Mouse (Mus musculus) layer of hippocampus, postnatal 10 days (tissue): ENCODE results near the gene Platr17. TPM values are rescaled to one million over a fixed set of nuclear protein-coding genes. Genes with fewer than 3 reads are reported as not detected.

Source experiments
- microRNA-seq, 2 experiments: library from miRNA; unstranded; fragments of <30 nt; microRNA quantifications; one replicate each; pipeline ENCODE4 v1.2.0; 2021
- total RNA-seq, 2 experiments: library from RNA; stranded (reverse); gene quantifications; 2 replicates each; pipeline ENCODE4 v1.2.3; 2021

Gene Platr17
- total RNA-seq, 2 experiments from 2014 or later: 0.87 to 1.1 TPM

Small RNA genes lying within 50 kb of the gene (microRNA-seq; reads per million reads assigned to microRNA genes)
- gene Gm27740: 0 reads per million in 2 experiments

Other genes with a start within 250 kb of the Platr17 start
- gene Hnrnpm, start 218.3 kb upstream of the Platr17 start, total RNA-seq: 100 to 1,000 TPM; 138 to 167 TPM
- gene March2, start 186.5 kb upstream of the Platr17 start, total RNA-seq: 10 to 100 TPM; 74.1 to 76.0 TPM
- 100 to 1,000 TPM; 252 to 307 TPM for gene Rab11b, start 144.6 kb upstream of the Platr17 start, total RNA-seq
- gene Angptl4, start 123.3 kb upstream of the Platr17 start, total RNA-seq: 1 to 10 TPM; 6.9 to 9.5 TPM
- gene Kank3, start 94.6 kb upstream of the Platr17 start, total RNA-seq: 10 to 100 TPM; 38.0 to 51.2 TPM
- 100 to 1,000 TPM; 919 to 984 TPM for gene Rps28, start 80.6 kb upstream of the Platr17 start, total RNA-seq
- gene Ndufa7, start 80.6 kb upstream of the Platr17 start, total RNA-seq: 100 to 1,000 TPM; 244 to 245 TPM
- 10 to 100 TPM; 25.1 to 27.1 TPM for gene Cd320, start 62.0 kb upstream of the Platr17 start, total RNA-seq
- gene Gm7029, start 31.3 kb upstream of the Platr17 start, total RNA-seq: not detected
- gene Kifc1, start 14.5 kb upstream of the Platr17 start, total RNA-seq: 1 to 10 TPM; 5.6 to 6.8 TPM
- gene Daxx, start 4.3 kb downstream of the Platr17 start, total RNA-seq: 10 to 100 TPM; 23.9 to 29.6 TPM
- 10 to 100 TPM; 36.3 to 40.7 TPM for gene Tapbp, start 10.8 kb downstream of the Platr17 start, total RNA-seq
- 10 to 100 TPM; 29.4 to 30.5 TPM for gene Zbtb22, start 10.8 kb downstream of the Platr17 start, total RNA-seq
- gene Rgl2, start 24.4 kb downstream of the Platr17 start, total RNA-seq: 10 to 100 TPM; 60.2 to 80.6 TPM
- gene Pfdn6, start 35.2 kb downstream of the Platr17 start, total RNA-seq: 100 to 1,000 TPM in 1 of 2 experiments, 10 to 100 TPM in 1; 83.1 to 106 TPM
- 10 to 100 TPM; 21.8 to 24.8 TPM for gene Wdr46, start 35.5 kb downstream of the Platr17 start, total RNA-seq
- 1 to 10 TPM; 6.2 to 6.7 TPM for gene B3galt4, start 46.4 kb downstream of the Platr17 start, total RNA-seq
- gene Vps52, start 50.7 kb downstream of the Platr17 start, total RNA-seq: 10 to 100 TPM; 80.4 to 81.7 TPM
- gene Rps18, start 50.9 kb downstream of the Platr17 start, total RNA-seq: 100 to 1,000 TPM; 453 to 457 TPM
- 10 to 100 TPM; 11.1 to 14.3 TPM for gene H2-K1, start 95.2 kb downstream of the Platr17 start, total RNA-seq
- 10 to 100 TPM; 27.8 to 34.2 TPM for gene Ring1, start 119.5 kb downstream of the Platr17 start, total RNA-seq
- gene H2-Ke6, start 122.9 kb downstream of the Platr17 start, total RNA-seq: 10 to 100 TPM; 48.6 to 51.6 TPM
- gene Slc39a7, start 126.5 kb downstream of the Platr17 start, total RNA-seq: 100 to 1,000 TPM in 1 of 2 experiments, 10 to 100 TPM in 1; 82.8 to 108 TPM
- gene Rxrb, start 126.7 kb downstream of the Platr17 start, total RNA-seq: 10 to 100 TPM; 70.1 to 70.2 TPM
- gene Col11a2, start 134.3 kb downstream of the Platr17 start, total RNA-seq: 10 to 100 TPM; 14.5 to 22.0 TPM
- gene H2-Oa, start 187.2 kb downstream of the Platr17 start, total RNA-seq: under 1 TPM in 1 of 2 experiments, not detected in 1; 0.34 TPM
- gene H2-DMa, start 214.4 kb downstream of the Platr17 start, total RNA-seq: 10 to 100 TPM; 34.4 to 38.6 TPM
- gene Brd2, start 217.5 kb downstream of the Platr17 start, total RNA-seq: 100 to 1,000 TPM; 252 to 263 TPM
- gene H2-DMb2, start 238.2 kb downstream of the Platr17 start, total RNA-seq: not detected
- gene H2-DMb1, start 247.9 kb downstream of the Platr17 start, total RNA-seq: under 1 TPM; 0.69 to 0.91 TPM